Mouse (Mus musculus) midbrain, embryonic 12.5 days (tissue): ENCODE data around the gene 9230112D13Rik. TPM values are rescaled to one million over a fixed set of nuclear protein-coding genes. Genes with fewer than 3 reads are reported as not detected.

Experiments
- ATAC-seq: fragments of 200-750 bp; cut with Nextera tagmentation; 2 replicates; pipeline ENCODE4 v1.8.0; 2017; ENCODE audit warnings: low read depth, moderate TSS enrichment, moderate library complexity; ENCODE audit not compliant: low FRiP score
- H3K27ac ChIP-seq: fragments of 300-500 bp; sonication (generic); replicated peaks from 2 replicates; pipeline ENCODE4 v1.5.1; 2016; ENCODE audit warnings: mild to moderate bottlenecking
- H3K27me3 ChIP-seq: fragments of 300-500 bp; sonication (generic); 2 replicates; pipeline ENCODE4 v1.6.1; 2016; ENCODE audit warnings: mild to moderate bottlenecking
- H3K36me3 ChIP-seq: fragments of 300-500 bp; sonication (generic); 2 replicates; pipeline ENCODE4 v1.6.1; 2016
- H3K4me1 ChIP-seq: fragments of 300-500 bp; sonication (generic); 2 replicates; pipeline ENCODE4 v1.6.1; 2016
- H3K4me2 ChIP-seq: fragments of 300-500 bp; sonication (generic); replicated peaks from 2 replicates; pipeline ENCODE4 v1.6.1; 2016; ENCODE audit warnings: mild to moderate bottlenecking, moderate library complexity
- H3K4me3 ChIP-seq: fragments of 300-500 bp; sonication (generic); 2 replicates; pipeline ENCODE4 v1.5.1; 2016; ENCODE audit warnings: mild to moderate bottlenecking
- H3K9ac ChIP-seq: fragments of 300-500 bp; sonication (generic); replicated peaks from 2 replicates; pipeline ENCODE4 v1.6.1; 2016; ENCODE audit warnings: mild to moderate bottlenecking, moderate library complexity
- H3K9me3 ChIP-seq: fragments of 300-500 bp; sonication (generic); 2 replicates; pipeline ENCODE4 v1.6.1; 2016; ENCODE audit warnings: mild to moderate bottlenecking
- WGBS: fragments of 180-500 bp; shearing (Covaris S2); methylation state at CpG from one replicate; pipeline ENCODE4 v1.1.7; 2016; 5-methylcytosine and 5-hydroxymethylcytosine counted together
- polyA plus RNA-seq: library from polyadenylated mRNA; unstranded; fragments of >200 nt; fragmentation: Nextera tagmentation; extraction: Ambion mirVana; gene quantifications from 2 replicates; pipeline ENCODE4 v1.2.1, GENCODE M21; 2016

9230112D13Rik gene
- polyA plus RNA-seq, 1 experiment from 2014 or later, result not detected

DNA sequence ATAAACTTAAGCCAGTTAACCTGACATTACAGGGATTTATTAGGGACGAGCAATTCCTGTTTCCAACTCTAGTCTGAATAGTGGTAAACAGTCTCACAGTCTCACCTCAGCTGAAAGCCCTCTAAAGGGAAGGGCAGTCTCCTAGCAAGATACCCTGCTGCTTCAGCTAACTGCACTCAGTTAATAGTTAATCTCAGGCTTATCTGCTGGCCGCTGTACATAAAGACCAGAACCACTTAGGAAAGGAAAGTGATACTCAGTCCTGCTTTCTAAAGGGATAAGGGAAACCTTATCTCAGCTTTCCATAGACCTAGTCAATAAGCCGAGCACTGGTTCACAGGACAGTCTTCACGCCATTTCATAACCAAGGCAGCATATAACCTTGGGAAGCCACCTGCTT, 13.3 kb upstream of the 9230112D13Rik start:
- Histone ChIP-seq H3K27ac (no peak overlapping the region), H3K4me2 (no peak overlapping the region), H3K9me3 (no peaks in the 10 kb centered on the region), H3K4me1 (no peaks in the 10 kb centered on the region), H3K36me3 (no peaks in the 10 kb centered on the region), H3K27me3 (no peaks in the 10 kb centered on the region), H3K9ac (no peak overlapping the region), H3K4me3 (no peak overlapping the region)
- ATAC-seq, result no peak
- 67% methylated on average over 4 of the region's 4 CpGs for WGBS

DNA sequence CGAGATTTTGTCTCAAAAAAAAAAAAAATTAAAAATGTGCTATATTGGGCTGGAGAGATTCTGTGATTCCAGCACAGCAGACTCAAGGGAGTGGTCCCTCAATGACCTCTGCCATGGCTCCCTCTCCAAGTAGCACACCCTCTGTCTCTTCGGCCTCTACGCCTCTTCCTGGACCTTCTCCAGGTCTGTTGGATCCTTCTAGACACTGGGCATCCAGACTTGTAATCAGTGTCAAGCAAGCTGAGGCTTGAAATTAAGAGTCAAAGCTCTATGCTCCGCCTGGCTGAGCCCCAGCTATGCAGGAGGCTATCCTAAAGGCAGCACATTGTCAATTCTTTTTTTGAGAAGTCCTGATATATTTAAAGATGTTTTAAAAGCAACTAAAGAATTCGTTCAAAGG, 10.9 kb upstream of the 9230112D13Rik start:
- Histone ChIP-seq H3K27ac (no peak overlapping the region), H3K27me3 (no peaks in the 10 kb centered on the region), H3K9me3 (no peaks in the 10 kb centered on the region), H3K9ac (no peak overlapping the region), H3K4me2 (no peak overlapping the region), H3K4me3 (no peak overlapping the region), H3K36me3 (no peaks in the 10 kb centered on the region), H3K4me1 (no peaks in the 10 kb centered on the region)
- WGBS, result 82% methylated on average over 5 of the region's 5 CpGs
- no peak for ATAC-seq

DNA sequence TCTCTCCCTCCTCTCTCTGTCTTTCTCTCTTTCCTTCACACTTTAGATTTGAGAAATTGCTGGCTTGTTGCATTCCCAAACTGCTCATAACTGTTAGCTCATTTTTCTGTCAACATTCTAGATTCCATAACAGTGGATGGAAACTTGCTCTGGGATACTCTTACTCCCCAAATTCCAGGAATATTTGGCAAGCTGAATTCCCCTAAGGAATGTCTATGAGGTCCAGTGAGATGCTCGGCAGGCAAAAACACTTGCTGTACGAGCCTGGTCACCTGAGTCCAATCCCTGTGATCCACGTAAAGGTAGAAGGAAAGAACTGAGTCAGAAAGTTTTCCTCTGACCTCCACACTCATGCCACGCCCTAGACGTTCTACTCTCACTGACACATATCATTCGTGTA, 9.9 kb upstream of the 9230112D13Rik start:
- Histone ChIP-seq H3K4me1 (no peaks in the 10 kb centered on the region), H3K36me3 (no peaks in the 10 kb centered on the region), H3K27me3 (peaks cover 3% of the 10 kb centered on the region; the same call in 1 of the 2 replicates), H3K4me3 (no peak overlapping the region), H3K27ac (no peak overlapping the region), H3K4me2 (no peak overlapping the region), H3K9ac (no peak overlapping the region), H3K9me3 (no peaks in the 10 kb centered on the region)
- WGBS, result 83% methylated on average over 6 of the region's 6 CpGs
- ATAC-seq, result no peak

DNA sequence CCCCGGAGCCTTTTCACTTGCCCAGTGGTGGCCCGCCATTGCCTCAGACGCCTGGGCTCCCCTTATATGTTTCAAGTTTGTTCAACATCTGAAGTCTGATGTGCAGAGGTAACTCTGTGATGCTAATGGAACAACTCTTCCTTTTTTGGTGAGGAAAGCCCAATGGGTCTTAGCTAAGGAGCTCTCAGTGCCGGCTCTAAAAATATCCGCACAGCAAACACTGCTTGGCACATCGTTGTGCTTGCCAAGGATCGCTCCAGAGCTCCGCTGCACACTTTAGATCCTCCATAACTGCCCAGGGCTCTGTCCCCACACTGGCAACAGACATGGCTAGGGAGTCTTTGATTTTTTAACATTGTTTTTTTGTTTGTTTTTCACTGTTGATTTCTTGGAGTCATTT, 6.2 kb upstream of the 9230112D13Rik start:
- Histone ChIP-seq H3K4me2 (no peak overlapping the region), H3K27ac (no peak overlapping the region), H3K4me1 (no peaks in the 10 kb centered on the region), H3K9me3 (no peaks in the 10 kb centered on the region), H3K27me3 (peaks cover 3% of the 10 kb centered on the region; the same call in 1 of the 2 replicates), H3K4me3 (no peak overlapping the region), H3K9ac (no peak overlapping the region), H3K36me3 (no peaks in the 10 kb centered on the region)
- WGBS, result 75% methylated on average over 8 of the region's 8 CpGs
- ATAC-seq, result no peak

DNA sequence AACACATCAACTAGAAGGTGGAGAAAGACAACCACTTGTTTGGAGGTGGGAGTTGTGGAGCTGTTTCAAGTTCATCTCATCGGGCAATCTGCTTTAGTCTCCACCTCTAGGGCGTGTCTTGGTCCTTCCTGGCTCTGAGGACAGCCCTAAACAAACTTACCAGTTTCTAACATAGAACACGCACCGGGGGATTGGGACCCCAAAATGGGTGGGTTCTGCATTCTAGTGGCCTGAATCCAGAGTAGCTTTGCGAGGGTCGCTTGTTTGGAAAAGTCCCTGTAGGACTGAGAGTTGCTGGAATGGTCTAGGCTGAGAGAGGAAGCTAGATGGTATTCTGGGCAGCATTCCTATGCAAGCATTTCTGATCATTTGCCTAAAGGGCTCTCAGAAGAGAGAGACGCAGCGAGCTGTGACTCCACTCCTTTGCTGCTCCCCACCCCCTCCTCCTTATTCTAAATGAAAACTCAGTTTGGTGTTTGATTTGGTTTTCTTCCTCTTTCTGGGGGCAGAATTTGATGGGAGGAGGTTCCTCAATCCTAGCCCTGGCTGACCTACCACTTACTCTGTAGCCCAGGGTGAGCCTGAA, 4.5 kb downstream of the 9230112D13Rik start:
- Histone ChIP-seq H3K9me3 (no peaks in the 10 kb centered on the region), H3K9ac (no peak overlapping the region), H3K4me1 (no peaks in the 10 kb centered on the region), H3K4me3 (no peak overlapping the region), H3K27me3 (no peaks in the 10 kb centered on the region), H3K4me2 (no peak overlapping the region), H3K27ac (no peak overlapping the region), H3K36me3 (no peaks in the 10 kb centered on the region)
- ATAC-seq, result no peak
- WGBS, result 92% methylated on average over 8 of the region's 8 CpGs

DNA sequence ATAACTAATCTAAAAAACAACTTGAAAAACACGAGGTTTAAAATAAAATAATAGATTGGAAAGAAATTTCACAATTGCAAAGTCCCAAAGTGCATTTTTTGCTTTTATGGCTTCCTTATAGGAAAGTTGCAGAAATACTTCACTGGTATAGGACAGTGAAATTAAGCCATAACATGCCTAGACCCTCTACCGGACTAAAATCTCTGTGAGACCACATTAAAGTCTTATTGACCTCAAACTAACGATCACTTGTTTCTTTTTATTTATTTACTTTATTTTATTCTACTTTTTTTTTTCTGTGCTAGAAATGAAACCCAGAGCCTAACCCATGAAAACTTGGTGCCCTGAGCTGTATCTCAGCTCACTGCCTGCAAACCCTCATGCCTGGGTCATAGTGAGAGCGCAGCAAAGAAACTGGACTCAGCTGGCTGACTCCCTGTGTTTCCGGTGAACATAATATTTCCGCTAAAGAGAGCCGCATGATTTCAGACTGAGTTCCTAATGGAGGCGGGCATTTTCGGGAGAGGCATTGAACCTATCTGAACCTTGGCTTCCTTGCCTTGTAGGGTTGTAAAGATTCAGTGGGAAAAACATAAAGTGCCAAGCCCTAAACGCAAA, 5.5 kb downstream of the 9230112D13Rik start:
- no peak overlapping the region for H3K4me2 ChIP-seq
- H3K27me3 ChIP-seq, result no peaks in the 10 kb centered on the region
- H3K27ac ChIP-seq, result no peak overlapping the region
- no peaks in the 10 kb centered on the region for H3K4me1 ChIP-seq
- no peak for ATAC-seq
- no peaks in the 10 kb centered on the region for H3K36me3 ChIP-seq
- H3K9ac ChIP-seq, result no peak overlapping the region
- H3K9me3 ChIP-seq, result no peaks in the 10 kb centered on the region
- 94% methylated on average over 10 of the region's 10 CpGs for WGBS
- no peak overlapping the region for H3K4me3 ChIP-seq

DNA sequence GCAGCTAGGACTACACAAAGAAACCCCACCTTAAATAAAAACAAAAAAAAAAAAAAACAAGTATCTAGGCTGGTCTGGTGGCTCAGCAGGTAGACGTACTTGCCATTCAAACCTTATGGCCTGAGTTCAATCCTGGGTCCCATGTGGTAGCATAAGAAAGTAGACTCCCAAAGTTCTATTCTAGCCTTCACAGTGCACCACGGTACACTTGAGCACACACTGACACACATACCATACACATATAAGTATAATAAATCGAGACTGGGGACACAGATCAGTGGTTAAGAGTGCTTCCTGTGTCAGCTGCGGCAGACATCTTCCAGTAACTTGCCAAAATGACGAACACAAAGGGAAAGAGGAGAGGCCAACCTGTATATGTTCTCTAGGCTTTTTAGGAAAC, 6.7 kb downstream of the 9230112D13Rik start:
- no peak overlapping the region for H3K27ac ChIP-seq
- H3K4me2 ChIP-seq, result no peak overlapping the region
- H3K36me3 ChIP-seq, result no peaks in the 10 kb centered on the region
- H3K9me3 ChIP-seq, result no peaks in the 10 kb centered on the region
- no peak overlapping the region for H3K9ac ChIP-seq
- H3K4me1 ChIP-seq, result no peaks in the 10 kb centered on the region
- no peak for ATAC-seq
- WGBS, result 85% methylated on average over 5 of the region's 5 CpGs
- H3K27me3 ChIP-seq, result no peaks in the 10 kb centered on the region
- H3K4me3 ChIP-seq, result no peak overlapping the region

DNA sequence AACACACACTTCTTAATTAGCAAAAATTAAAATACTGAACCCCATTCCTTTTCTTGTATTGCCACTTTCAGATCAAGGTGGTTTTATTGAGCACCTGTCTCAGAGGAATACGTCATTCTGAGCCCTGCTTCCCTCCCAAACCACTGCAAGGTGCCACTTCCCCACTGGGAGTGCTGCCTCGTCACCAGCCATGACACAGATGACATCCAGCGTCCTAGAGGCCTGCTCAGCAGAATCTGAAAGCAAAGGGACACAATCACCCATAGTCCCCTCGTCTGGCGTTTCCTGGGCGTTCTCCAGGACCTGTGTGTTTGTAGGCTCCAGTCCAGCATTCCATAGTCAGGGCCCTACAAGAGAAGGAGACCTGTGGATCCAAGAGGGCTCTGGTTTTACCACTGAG, 8.5 kb downstream of the 9230112D13Rik start:
- Histone ChIP-seq H3K9ac (no peak overlapping the region), H3K4me3 (no peak overlapping the region), H3K4me2 (no peak overlapping the region), H3K27me3 (no peaks in the 10 kb centered on the region), H3K4me1 (peaks cover under 1% of the 10 kb centered on the region; the same call in 1 of the 2 replicates), H3K27ac (no peak overlapping the region), H3K36me3 (no peaks in the 10 kb centered on the region), H3K9me3 (no peaks in the 10 kb centered on the region)
- WGBS, result 52% methylated on average over 6 of the region's 6 CpGs
- no peak for ATAC-seq

DNA sequence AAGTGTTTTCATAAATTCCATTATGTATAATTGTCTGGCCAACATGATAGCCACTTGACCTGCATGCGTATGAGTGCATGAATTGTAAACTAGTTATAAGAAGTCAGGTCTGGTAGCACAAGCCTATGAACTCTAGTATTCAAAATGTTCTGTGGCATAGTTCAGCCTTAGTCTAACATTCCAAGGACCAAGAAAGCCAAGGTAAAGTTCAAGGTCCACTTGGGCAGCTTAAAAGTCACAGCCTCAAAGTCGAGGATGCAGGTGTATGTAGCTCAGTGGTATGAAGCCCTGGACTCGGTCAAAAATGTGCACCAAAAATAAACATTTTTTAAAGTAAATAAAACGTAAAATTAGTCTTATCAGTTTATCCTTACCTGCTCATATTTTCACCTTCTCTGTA, 10.0 kb downstream of the 9230112D13Rik start:
- no peaks in the 10 kb centered on the region for H3K27me3 ChIP-seq
- H3K4me2 ChIP-seq, result no peak overlapping the region
- no peak overlapping the region for H3K9ac ChIP-seq
- WGBS, result 89% methylated on average over 4 of the region's 4 CpGs
- no peak for ATAC-seq
- H3K9me3 ChIP-seq, result no peaks in the 10 kb centered on the region
- peaks cover 14% of the 10 kb centered on the region; the same call in 1 of the 2 replicates for H3K4me1 ChIP-seq
- H3K27ac ChIP-seq, result no peak overlapping the region
- H3K36me3 ChIP-seq, result no peaks in the 10 kb centered on the region
- no peak overlapping the region for H3K4me3 ChIP-seq

DNA sequence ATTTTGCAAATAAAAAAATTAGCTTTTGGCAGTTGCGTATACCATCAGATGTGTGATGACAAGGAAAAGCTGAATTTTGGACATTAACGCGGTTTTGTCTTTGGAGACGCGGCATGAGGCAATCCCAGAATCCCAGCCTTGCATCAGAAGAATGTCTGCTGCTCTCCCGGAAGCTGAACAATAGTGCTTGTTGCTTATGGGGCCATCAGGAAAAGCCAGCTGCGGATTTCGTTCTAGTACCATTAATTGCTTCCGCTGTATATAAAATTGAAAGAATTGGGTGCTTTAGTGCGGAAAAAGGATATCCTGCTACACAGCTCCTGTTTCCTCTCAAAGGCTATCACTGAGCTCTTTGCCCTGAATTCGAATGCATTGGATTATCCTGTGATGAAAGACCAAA, 10.7 kb downstream of the 9230112D13Rik start:
- H3K4me1 ChIP-seq, result peaks cover 15% of the 10 kb centered on the region; the same call in 1 of the 2 replicates
- H3K9me3 ChIP-seq, result no peaks in the 10 kb centered on the region
- H3K9ac ChIP-seq, result no peak overlapping the region
- no peak overlapping the region for H3K27ac ChIP-seq
- no peak overlapping the region for H3K4me2 ChIP-seq
- no peak for ATAC-seq
- no peaks in the 10 kb centered on the region for H3K27me3 ChIP-seq
- WGBS, result 71% methylated on average over 11 of the region's 11 CpGs
- H3K4me3 ChIP-seq, result no peak overlapping the region
- no peaks in the 10 kb centered on the region for H3K36me3 ChIP-seq

DNA sequence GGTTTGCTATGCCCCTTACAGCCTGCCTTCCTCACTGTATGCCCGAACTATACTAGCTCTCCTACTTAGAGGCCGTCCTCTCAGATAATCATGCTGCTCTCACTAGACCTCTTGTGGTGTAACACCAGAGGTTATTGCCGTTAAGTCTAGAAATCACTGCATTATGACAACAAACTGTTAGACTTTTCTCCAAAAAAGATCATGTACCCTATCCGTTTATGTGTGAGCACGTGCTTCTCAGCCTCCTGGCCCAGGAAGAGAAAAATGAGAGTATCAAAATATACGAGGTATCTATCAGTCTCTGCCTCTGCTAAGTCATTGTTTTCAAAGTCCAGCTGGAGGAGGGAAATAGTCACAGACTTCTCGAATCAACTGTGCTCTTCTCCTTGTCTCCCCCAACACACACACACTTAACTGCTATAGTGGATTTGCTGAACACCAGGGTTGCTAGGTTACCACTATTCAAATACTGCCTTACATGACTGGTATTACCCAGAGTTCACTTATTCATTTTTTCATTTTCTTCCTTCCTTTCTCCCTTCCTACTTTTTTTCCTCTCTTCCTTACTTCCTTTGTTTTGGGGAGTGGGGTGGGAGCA, 13.7 kb downstream of the 9230112D13Rik start:
- no peak overlapping the region for H3K4me2 ChIP-seq
- no peaks in the 10 kb centered on the region for H3K36me3 ChIP-seq
- H3K27ac ChIP-seq, result no peak overlapping the region
- 55% methylated on average over 7 of the region's 7 CpGs for WGBS
- ATAC-seq, result no peak; the same call in 1 of the 2 replicates
- H3K4me3 ChIP-seq, result no peak overlapping the region
- H3K27me3 ChIP-seq, result no peaks in the 10 kb centered on the region
- H3K4me1 ChIP-seq, result peaks cover 15% of the 10 kb centered on the region
- no peaks in the 10 kb centered on the region for H3K9me3 ChIP-seq
- H3K9ac ChIP-seq, result no peak overlapping the region

DNA sequence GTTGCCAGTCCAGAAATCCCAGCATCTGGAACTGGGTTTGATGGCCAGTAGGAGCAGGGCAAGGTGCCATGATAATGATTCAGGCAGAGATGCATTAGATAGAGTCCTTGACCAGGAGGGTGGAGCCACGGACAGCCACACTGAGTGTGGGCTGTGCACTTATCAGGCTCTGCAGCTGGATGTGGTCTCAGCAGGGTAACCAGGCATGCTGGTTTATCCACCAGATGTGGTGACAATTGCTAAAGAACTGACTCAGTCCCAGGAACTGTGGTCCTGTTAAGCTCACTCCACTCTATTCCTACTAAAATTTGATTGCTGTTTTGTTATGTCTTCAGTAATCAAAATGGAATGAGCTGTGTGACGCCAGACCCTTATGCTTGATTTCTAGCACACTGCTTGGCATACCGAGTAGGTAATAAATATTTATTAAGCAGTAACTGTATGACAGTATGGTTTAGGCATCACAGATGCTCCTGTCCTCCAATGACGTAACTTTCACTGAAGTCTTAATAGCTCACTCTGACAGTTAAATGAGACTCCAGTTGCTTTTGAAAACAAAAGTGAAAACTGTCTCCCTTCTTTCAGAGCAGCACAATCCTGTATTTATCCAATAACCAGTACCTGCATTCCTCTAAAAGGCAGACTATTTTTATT, 14.3 kb downstream of the 9230112D13Rik start:
- Histone ChIP-seq H3K4me1 (peaks cover 17% of the 10 kb centered on the region), H3K9me3 (no peaks in the 10 kb centered on the region), H3K36me3 (no peaks in the 10 kb centered on the region), H3K27me3 (no peaks in the 10 kb centered on the region), H3K4me3 (no peak overlapping the region), H3K4me2 (no peak overlapping the region), H3K9ac (no peak overlapping the region), H3K27ac (no peak overlapping the region)
- no peak; the same call in 1 of the 2 replicates for ATAC-seq
- WGBS, result 54% methylated on average over 4 of the region's 4 CpGs
